Mouse (Mus musculus) layer of hippocampus, adult 2 months (tissue): ENCODE data around the gene Adrm1. TPM values are rescaled to one million over a fixed set of nuclear protein-coding genes. Genes with fewer than 3 reads are reported as not detected.

Experiments used
- DNase-seq, 2 experiments: peaks; one replicate each; pipeline ENCODE4 v3.0.0; 2022; ENCODE audit warnings: low spot score in 2 of 2
- H3K27ac ChIP-seq: fragments of 200-600 bp; 2 replicates; pipeline ENCODE4 v1.8.1; 2022
- H3K4me3 ChIP-seq: fragments of 200-600 bp; 2 replicates; pipeline ENCODE4 v1.8.1; 2022; ENCODE audit warnings: mild to moderate bottlenecking
- CTCF ChIP-seq: fragments of 200-600 bp; conservative IDR thresholded peaks from 2 replicates; pipeline ENCODE4 v1.8.1; 2022; ENCODE audit warnings: antibody characterized with exemption, mild to moderate bottlenecking, moderate library complexity
- total RNA-seq, 2 experiments: library from RNA; stranded (reverse); gene quantifications; 2 replicates each; pipeline ENCODE4 v1.2.3; 2021

Gene Adrm1
- total RNA-seq, 2 experiments from 2014 or later: 105 to 108 TPM

DNA sequence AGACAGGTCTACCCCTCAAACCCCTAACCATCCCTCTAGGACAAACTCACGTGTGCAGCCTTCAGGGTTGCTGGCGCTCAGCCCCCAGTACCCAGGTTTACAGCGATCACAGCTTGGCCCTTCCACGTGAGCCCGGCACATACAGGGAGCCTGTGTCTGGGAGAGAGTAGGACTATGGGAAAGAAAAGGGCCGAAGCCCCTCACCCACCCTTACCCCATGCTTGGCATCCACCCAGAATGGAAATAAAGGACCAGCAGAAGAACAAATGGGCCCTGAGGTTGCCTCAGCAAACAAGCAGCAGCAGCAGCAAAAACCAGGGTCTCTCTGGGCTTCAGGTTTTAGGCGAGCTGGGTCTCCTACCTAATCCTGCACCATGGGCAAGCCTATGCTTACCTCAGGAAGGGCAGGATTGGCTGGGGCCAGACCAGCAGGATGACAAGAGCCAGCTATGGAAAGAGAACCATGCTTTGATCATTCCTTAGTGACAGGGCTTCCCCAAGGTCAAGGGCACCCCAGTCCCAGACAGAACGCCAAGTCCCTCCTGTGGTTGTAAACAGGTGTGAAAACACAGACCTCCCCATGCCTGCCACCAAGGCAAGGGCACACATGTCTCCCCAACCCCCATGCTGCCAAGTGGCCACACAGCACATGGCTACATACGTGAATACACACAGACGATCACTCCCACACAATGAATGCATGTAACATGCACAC is 26.2 kb downstream of the Adrm1 start:
- TF ChIP-seq CTCF: no peak
- DNase-seq: no peak
- Histone ChIP-seq H3K27ac (no peak overlapping the region), H3K4me3 (no peak overlapping the region)

DNA sequence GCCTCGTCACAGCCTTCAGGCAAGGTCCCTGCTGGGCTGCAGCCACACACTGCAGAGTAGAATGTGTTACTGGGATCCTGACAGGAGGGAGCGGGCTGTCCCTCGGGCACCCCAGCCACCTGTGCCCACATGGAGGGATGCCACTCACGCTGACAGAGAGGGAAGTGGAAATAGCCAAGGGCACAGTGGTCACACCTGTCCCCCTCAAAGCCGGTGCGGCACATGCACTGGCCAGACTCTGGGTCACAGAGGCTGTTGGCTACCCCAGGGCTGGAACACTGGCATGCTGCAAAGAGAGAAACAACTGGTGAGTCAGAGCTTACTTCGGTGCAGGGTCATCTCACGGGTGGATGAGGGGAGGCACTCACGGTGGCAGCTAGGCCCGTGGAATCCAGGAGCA is 27.5 kb downstream of the Adrm1 start:
- TF ChIP-seq CTCF: no peak
- Histone ChIP-seq H3K4me3 (no peak overlapping the region), H3K27ac (no peak overlapping the region)
- DNase-seq: no peak

DNA sequence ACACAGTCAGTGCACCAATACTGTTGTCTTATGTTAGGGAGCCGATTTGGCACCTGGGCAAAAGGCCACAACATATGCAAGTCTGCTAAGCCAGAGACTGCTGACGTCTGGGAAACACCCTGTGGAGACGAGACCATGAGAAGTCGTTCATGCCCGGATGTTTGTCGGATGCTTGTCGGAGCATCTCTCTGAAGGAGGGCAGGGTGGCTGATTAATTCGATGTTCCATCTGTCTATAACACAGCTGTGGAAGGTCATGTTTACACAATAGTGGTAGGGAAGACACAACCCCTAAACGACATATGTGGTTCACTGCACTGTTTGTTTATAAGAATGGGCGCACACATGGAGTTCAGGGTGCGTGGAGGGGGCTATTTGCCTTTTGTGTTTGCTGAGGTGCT is 29.4 kb downstream of the Adrm1 start:
- no peak for TF ChIP-seq CTCF
- DNase-seq: no peak
- Histone ChIP-seq H3K4me3 (no peak overlapping the region), H3K27ac (no peak overlapping the region)

DNA sequence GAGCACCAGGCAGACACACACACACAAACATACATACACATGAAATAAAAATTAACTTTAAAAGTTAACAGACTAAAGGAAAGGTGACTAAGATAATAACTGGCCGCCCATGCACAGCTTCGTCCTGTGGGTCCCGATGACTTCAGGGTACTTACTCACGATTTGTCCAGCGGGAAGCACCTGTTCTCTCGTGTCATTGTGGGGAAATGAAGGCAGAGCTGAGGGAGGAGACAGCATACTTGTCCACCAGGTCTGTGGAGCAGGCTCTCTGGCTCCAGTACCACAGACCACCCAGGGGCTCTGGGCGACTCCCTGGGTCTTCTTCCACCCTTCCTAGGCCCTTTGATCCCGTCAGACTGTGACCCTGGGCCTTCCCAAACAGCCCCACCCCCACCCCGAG is 30.0 kb downstream of the Adrm1 start:
- TF ChIP-seq CTCF: no peak
- Histone ChIP-seq H3K27ac (no peak overlapping the region), H3K4me3 (no peak overlapping the region)
- DNase-seq: no peak

DNA sequence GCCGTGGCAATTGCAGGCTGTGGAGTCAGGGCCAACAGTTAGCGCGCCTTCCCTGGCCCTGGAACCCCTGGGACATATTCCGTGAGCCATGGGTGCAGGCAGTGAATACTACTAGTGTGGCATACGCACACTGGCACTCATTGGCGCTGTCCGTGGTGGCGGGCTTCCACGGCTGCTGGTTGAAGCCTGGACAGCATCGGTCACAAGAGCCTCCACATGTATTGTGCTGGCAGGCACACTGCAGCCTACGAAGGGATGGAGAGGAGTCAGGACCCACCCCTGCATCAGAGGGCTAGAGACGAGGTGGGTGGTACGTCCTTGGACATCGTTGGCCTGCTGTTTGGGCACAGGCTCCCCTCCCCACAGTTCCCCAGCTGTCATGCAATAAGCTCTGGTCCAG is 31.0 kb downstream of the Adrm1 start:
- H3K4me3 ChIP-seq: no peak overlapping the region
- no peak overlapping the region for H3K27ac ChIP-seq
- no peak for TF ChIP-seq CTCF
- DNase-seq: no peak

DNA sequence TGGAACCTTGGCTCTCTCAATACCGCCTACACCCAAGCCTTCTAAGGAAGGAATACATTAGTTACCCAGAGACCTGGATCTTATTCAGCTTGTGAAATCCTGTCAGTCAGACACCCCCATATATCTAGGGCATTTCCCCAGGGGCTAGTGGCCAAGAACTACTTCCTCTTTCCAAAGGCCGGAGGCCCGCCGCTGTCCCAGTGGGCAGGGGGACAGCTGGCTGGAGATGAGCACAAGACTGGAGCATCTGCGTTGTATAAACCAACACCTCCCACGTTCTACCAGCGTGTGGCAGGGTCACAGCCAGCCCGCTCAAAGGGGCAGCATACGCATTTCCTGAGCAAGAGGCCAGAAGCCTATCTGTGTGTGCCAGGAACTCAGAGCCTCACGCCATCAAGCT is 31.5 kb downstream of the Adrm1 start:
- DNase-seq: no peak
- TF ChIP-seq CTCF: no peak
- Histone ChIP-seq H3K27ac (peak overlapping the region; percentile 55), H3K4me3 (no peak overlapping the region)

DNA sequence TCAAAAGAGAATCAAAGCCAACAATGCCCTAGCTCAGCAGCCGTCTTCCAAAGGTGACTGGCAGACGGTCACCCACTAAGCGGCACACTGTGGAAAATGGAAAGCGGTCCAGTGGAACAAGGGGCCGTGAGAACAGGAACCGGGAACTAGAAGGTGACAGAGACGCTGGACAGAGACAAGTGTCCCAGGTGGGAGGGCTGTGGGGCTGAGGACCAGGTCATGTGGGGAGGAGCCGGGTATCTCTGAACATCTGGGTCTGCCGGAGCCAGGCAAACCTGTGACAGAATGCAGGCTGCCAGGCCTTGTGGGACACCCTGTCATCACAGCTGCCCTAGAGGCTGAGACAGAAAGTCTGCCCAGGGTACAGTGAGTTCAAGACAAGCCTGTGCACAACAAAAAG is 33.2 kb downstream of the Adrm1 start:
- H3K4me3 ChIP-seq: no peak overlapping the region
- no peak for DNase-seq
- no peak for TF ChIP-seq CTCF
- H3K27ac ChIP-seq: no peak overlapping the region; the same call in 1 of the 2 replicates

DNA sequence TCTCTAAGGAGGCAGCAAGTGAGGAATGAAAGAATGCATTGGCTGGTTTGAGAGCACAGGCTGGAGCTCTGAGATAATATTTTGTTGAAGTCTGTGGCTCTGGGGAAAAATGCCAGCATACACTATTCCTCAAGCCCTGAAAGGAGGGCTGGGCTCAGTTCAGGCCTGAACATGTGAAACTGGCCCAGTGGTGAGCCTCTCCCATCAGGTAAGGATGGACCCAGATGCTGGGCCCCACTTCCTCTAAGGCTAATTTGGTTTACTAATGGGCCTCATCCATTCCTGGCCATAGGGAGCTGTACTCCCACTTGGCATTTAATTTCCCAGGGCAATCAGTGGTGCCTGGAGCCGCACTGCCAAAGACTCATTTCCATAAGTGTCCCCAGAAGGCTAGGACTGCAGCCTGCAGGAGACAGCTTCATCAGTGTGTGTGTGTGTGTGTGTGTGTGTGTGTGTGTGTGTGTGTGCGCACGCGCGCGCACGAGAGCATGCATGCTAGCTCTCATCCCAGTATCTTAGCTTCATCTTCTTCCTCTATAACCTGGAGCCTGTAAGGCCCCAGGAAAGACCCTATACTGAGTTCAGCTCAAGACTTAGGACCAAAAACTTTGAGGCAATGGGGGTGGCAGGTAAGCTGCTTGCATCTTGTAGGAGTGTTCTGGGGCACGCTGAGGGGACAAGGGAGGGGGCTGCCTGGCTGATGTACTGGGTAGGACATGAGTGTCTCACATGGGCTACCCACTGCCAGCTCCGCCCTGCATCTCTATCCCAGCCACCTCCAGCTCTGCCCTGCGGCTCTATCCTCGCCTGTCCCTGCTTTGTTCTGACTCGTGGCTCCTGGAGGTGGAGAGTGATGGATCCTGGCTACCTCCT is 34.0 kb downstream of the Adrm1 start:
- Histone ChIP-seq H3K27ac (peak overlapping the region; percentile 75), H3K4me3 (no peak overlapping the region)
- DNase-seq: no peak
- TF ChIP-seq CTCF: no peak

DNA sequence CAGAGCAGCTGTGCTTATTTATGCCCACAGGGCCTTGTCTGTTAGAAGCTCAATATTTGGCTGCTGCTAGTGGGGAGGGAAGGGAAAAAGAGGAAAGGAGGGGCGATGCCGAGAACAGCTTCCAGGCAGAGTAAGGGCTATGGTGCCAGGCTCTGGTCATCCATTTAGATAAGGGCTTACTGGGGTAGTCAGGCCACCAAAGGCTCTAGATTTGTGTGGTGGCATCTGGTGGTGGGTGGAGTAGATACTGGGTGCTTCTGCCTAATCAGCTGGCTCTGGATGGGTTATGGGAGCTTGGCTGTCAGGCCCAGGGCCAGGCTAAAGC is 34.6 kb downstream of the Adrm1 start:
- Histone ChIP-seq H3K27ac (peak overlapping the region; percentile 75), H3K4me3 (no peak overlapping the region)
- TF ChIP-seq CTCF: no peak
- DNase-seq: no peak

DNA sequence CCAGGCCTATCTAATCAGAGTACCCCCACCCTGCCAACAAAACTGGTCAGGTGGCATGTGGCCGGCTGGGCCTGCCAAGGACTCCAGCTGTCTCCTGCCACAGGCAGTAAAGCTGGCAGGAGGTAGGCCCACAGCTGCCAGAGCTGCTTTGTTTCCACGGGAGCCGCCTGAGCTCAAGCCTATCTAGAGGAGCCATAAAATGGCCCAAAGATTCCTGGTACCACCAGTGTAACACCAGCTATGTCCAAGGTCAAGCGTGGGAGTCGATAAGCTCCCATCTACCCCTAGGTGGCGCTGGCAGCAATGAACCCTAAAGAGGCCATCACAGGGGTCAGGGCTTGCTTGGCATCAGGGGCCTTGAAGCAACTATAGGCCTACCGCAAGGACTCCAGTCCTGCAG is 36.6 kb downstream of the Adrm1 start:
- H3K27ac ChIP-seq: no peak overlapping the region

DNA sequence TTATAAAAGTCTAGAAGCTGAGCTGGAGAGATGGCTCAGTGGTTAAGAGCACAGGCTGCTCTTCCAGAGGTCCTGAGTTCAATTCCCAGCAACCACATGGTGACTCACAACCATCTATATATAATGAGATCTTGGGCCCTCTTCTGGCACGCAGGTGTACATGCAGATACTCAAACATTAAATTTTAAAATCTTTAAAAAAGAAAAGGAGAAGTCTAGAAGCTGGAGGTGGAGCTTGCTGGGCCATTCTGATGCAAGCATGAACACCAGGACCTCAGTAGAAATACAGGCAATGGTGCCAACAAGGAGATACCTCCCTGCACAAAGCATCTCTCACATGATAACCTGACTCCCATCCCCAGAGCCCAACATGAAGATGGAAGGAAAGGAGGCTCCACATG is 37.7 kb downstream of the Adrm1 start:
- Histone ChIP-seq H3K27ac (no peak overlapping the region), H3K4me3 (no peak overlapping the region)
- no peak for DNase-seq
- no peak; the same call in 1 of the 2 replicates for TF ChIP-seq CTCF

More for the DNA sequence above, 36.6 kb downstream of the Adrm1 start:
- no peak for DNase-seq
- H3K4me3 ChIP-seq: no peak overlapping the region
- peak; percentile 78 for TF ChIP-seq CTCF

DNA sequence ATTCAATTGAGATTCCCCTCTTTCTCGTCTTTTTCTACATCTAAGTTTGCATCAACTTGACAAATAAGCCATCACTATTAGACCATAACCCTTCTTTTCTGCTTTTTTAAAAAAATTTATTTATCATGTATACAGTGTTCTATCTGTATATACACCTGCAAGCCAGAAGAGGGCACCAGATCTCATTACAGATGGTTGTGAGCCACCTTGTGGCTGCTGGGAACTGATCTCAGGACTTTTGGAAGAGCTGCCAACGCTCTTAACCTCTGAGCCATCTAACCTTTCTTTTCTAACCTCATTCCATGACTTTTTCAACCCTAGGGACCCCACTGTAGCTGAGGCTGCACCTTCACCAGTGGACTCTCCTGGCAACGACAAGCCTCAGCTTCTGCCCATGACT is 41.0 kb downstream of the Adrm1 start:
- peak; percentile 54 for TF ChIP-seq CTCF
- DNase-seq: no peak
- no peak overlapping the region for H3K4me3 ChIP-seq
- no peak overlapping the region for H3K27ac ChIP-seq

DNA sequence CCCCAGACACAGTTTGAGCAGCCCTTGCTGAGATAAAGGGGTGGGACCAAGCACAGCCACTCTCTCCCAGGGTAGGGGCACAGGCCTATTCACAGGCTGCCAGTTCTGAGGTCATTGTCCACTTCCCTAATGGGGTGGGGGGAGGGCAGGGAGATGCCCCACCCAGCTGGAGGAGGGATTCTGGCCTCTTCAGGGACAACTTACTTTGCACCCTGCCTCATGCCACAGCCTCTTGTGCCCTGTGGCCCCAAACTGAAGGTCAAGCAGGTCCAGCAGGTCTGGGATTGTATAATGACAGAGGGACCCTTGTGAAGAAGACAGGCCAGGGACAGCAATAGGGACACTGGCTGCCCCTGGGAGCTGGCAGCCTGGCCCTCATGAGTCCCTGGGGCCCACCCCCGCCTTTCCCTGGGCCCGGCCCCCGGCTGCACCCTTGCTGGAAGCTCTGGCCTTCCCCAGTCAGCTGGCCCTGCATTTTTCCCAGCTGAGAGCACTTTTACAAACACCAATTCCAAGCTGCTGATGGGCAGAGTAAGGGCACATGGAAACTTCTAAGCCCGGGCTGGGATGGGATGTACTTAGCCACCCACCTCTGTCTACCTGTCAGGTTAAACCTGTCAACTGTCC is 43.2 kb downstream of the Adrm1 start:
- DNase-seq: no peak
- no peak for TF ChIP-seq CTCF
- peak overlapping the region; percentile 77 for H3K27ac ChIP-seq

More for the DNA sequence above, 43.2 kb downstream of the Adrm1 start:
- H3K4me3 ChIP-seq: no peak overlapping the region
